Mouse (Mus musculus) adrenal gland, postnatal 36 days (tissue): ENCODE results near the gene Cdc5l. TPM values are rescaled to one million over a fixed set of nuclear protein-coding genes. Genes with fewer than 3 reads are reported as not detected.
"Not testable (repeated sequence)": the region's sequence is repeated elsewhere in the genome, so short reads cannot be mapped to it uniquely, and the experiment has no call there.

Source experiments
- DNase-seq, 2 experiments: peaks; one replicate each; pipeline ENCODE4 v3.0.0; 2021; ENCODE audit warnings: mixed read lengths in 1 of 2
- long read RNA-seq, 2 experiments: library from polyadenylated mRNA; stranded (forward); transcript quantifications; one replicate each; pipeline ENCODE4 v2.0.0; 2021; ENCODE audit warnings: borderline sequencing depth in 2 of 2
- total RNA-seq, 2 experiments: library from RNA; stranded (reverse); gene quantifications; 2 replicates each; pipeline ENCODE4 v1.2.3; 2021

Cdc5l gene
- total RNA-seq = 10 to 100 TPM; 41.3 to 46.8 TPM
- long read RNA-seq, experiment 1, transcript Cdc5l-201 (16 exons, 3,027 nt) = major isoform, 13 of 28 reads
- long read RNA-seq, experiment 1, partial matches to known transcripts = 13 of 28 reads
- long read RNA-seq, experiment 1, other reads (novel, unspliced or antisense) = 2 of 28 reads
- long read RNA-seq, experiment 2, transcript Cdc5l-201 (16 exons, 3,027 nt) = major isoform, 8 of 11 reads
- long read RNA-seq, experiment 2, partial matches to known transcripts = 3 of 11 reads
- long read RNA-seq, experiment 2, other reads (novel, unspliced or antisense) = 0 of 11 reads

DNA sequence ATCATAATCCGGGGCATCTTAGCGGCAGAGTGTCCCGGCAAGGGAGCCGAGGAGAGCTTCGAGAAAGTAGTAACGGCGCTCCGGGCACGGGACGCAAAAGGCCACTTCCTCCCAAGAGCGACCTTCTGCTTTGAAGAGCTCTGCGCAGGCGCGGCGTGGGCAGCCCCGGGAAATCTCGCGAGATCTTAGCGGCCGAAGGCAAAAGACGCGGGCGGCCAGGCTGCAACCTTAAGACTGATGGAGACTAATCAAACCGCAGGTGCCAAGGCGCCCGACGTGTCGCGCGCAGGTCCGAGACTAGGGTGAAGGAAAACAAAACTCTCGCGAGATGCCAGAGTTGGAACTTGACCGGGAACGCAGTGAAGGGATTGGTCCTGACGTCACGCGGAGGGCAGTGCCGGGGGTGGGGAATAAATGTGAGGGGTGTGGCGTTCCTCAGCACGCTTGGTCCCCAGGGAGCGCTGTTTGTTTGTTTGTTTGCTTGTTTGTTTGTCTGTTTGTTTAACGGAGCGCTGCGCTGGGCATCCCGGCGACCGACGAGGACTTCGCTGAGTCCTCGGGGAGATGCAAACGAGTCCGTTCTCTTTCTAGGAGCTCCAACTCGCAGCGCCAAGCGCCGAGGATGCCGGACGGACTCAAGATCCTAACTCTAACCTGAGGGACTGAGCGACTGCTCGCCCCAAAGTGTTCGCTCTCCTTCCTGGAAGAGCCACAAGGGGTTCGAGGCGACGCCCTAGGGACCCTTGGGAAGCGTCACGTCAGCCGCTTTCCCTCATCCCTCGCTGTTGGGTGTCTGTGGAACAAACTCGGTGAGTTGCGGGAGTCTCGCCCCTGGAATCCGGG lies at the start of gene Cdc5l:
Gene Cdc5l, minus strand, starts transcription at position 319 of the 843 bp plus-strand sequence.
- peak; percentile 96 for DNase-seq

DNA sequence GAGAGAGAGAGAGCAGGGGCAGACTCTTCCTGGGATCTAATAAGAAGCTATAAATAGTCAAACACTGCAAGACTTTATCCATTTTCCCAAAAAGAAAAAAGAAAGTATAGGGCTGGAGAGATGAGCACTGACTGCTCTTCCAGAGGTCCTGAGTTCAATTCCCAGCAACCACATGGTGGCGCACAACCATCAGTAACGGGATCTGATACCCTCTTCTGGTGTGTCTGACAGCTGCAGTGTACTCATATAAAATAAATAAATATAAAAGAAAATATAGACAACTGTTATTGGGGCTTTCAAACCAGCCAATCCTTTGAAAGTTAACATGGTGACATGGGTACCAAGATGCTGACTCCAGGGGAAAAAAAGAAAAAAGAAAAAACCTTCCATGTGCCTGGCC lies 46.9 kb upstream of the Cdc5l start:
- peak; percentile 34 to 37 for DNase-seq

DNA sequence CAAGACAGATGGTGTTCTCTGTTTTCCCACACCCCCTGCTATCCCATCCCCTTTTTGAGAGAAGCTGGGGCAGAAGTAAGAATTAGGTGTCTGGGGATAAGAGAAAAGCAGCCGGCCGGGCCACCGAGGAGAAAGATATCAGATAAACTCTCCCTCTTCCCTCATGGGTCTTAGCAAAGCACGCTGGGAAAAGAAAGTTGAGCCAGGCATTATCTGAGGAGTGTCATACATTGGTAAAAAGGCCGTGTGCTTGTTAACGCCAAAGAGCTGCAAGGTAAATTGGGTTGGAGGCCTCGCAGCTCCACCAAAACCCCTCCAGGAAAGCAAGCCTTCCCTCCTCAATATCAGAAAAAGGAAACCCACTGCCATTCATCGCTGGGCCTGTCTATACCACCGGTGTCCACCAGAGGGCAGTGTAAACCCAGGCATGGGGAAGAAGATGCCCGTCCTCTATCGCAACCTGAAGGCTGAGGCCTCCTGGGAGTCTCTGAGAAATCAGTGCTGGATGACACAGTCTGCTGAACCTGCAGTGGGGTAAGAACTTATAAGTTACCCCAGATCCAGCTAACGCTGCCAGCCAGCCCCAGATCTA lies 44.8 kb upstream of the Cdc5l start:
- DNase-seq = peak; percentile 82 to 83

DNA sequence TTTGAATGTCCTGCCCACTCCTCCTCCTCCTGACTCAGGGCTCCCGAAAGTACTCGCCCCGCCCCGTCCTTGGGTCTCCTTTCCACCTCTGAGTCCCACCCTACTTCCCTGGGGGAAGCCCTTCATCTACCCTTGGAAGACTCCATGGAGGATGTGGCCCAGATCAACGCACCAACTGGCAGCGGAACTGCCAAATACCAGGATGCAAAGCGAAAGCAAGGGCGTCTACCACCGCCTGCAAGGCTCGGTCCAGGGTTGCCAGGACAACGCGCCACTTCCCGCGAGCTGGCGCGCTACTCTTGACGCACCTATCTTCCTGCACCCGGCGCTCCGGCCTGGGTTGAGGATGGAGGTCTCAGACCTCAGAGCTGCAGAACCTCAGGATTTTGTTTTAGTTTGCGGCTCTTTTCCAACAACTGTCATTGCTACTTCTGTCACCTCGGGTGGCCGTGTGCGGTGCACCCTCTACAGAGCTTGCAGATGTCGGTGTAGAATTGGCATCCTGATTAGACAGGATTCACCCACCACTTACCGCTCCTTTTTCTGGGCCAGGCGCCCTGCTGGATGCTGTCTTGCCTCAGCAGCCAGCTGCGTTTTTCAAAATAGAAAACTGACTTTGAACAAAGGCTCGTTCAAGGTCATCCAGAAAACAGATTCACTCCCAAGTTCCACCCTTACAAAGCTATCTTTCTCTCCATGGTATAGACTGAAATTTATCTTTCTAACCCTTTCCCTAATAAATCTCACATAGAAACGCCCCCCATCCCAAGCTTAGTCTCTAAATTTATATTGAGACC lies 41.3 kb upstream of the Cdc5l start, which contains the start of gene Spats1:
Gene Spats1, minus strand, starts transcription at position 747 of the 797 bp plus-strand sequence.
- peak; percentile 73 to 83 for DNase-seq

DNA sequence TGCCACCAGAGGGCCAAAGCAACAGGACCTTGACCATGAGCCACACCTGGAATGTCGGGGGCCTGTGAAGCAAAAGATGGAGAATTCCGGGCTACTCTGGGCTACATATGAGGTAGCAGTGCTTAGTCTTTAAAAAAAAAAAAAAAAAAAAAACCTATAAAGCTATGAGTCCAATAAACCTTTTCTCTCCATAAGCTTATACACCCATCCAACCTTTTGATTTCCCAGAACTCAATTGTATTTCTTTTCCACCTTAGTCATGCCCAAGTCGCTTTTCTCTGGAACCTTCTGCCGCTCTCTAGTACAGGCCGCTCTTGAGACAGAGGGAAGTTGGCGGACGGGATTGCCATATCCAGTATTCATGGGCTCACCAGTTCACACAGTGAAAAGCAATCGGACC lies 40.6 kb upstream of the Cdc5l start:
- no peak for DNase-seq

DNA sequence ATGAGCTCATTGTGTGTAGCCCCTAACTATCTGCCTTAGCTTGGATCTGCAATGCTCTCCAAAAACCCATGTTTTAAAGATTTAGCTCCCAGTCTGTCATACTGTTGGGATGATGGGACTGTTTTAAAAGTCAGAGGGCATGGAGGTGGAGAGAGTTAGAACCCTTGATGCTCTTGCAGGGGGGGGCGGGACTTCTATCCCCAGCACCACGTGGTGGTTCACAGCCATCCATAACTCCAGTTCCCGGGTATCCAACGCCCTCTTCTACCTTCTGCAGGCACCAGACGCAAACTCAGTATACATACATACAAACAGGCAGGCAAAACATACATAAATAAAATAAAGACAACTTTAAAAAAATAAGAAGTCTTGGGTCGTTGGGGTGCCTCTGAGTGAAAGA lies 40.1 kb upstream of the Cdc5l start:
- DNase-seq = no peak

DNA sequence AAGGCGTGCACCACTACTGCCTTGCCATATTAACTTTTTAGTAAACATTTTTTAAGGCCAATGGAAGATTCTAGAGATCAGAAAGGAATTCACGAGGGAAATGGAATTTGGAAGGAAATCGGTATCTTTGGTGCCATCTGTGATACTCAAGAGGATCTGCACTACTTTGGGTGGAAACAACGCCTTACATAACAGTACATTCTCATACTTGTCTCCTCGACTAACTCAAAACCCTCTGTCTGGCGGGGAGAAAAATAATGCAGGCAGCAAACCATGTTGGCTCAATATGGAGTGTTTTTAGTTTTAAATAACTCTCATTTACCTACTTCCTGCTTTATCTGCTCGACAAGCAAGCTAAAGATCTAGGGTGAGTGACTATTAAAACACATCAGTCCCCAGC lies 37.2 kb upstream of the Cdc5l start:
- no peak for DNase-seq

DNA sequence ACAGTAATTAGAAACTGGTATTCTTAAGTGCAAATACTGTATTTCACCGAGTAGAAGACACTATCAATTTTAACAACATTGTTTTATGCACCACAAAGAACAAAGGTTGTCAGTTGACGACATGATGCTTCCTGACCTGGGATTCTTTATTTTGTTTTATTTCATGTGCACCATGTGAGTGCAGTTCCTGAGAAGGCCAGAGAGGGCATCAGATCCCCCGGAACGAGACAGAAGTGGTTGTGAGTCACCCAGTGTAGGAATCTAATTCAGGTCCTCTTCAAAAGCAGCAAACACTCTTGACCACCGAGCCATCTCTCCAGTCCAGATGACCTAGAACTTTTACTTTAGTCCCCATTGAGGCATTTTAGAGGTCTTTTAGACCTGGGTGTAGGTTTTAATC lies 34.8 kb upstream of the Cdc5l start:
- no peak for DNase-seq

DNA sequence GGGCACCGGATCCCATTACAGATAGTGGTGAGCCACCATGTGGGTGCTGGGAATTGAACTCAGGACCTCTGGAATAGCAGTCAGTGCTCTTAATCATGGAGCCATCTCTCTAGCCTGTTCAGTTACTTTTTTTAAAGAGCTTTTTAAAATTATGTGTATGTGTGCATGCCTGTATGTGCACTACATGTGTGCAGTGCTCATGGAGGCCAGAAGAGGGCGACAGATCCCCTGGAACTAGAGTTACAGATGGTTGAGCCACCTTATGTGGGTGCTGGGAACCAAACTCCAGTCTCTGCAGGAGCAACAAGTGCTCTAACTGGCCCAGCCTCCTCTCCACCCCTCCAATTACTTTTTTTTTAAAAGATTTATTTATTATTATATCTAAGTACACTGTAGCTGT lies 33.2 kb upstream of the Cdc5l start:
- DNase-seq = no peak

DNA sequence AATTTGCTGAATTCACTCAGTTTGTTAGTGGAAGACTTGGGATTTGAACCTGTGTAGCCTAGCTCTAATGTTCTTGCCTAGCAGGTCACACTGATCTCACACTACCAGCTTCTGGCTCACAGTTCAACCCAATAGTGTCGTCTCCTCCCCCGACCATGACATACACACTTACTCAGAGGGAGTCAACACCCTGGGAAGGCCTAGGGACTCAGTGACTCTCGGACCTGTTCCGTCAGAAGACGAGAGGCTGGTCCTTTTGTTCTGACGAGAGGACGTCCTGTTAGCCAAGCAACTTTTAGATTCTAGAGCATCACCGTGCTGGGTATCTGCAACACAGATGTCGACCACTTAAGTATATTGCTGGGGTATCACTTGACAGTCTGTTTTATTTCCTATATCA lies 30.7 kb upstream of the Cdc5l start:
- no peak for DNase-seq

DNA sequence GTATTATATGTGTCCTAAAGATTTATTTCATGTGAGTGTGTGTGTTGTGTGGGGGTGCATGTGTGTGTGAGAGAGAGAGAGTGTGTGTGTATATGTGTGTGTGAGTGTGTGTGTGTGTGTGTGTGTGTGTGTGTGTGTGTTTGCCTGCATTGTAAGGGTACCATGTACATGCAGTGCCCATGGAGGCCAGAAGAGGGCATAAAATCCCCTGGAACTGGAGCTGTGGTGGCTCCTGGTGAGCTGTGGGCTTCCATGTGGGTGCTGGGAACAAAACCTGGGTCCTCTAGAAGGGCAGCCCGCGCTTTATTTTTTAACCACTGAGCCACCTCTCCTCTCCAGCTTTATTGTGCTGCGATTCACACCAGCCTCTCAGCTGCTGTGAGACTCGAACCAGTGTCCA lies 29.0 kb upstream of the Cdc5l start:
- no peak for DNase-seq

DNA sequence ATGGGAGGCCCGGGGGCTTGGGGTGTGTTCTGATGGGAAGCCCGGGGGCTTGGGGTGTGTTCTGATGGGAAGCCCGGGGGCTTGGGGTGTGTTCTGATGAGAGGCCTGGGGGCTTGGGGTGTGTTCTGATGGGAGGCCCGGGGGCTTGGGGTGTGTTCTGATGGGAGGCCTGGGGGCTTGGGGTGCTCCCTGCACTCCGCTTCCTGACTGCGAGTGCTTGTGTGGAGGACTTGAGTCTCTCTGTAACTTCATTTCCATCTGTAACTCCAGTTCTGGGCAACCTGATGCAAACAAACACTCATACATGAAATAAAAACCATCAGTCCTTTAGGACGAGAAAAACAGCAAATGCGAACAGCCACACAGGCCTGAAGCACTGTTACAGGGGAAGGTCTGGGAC lies 25.5 kb upstream of the Cdc5l start:
- no peak for DNase-seq

DNA sequence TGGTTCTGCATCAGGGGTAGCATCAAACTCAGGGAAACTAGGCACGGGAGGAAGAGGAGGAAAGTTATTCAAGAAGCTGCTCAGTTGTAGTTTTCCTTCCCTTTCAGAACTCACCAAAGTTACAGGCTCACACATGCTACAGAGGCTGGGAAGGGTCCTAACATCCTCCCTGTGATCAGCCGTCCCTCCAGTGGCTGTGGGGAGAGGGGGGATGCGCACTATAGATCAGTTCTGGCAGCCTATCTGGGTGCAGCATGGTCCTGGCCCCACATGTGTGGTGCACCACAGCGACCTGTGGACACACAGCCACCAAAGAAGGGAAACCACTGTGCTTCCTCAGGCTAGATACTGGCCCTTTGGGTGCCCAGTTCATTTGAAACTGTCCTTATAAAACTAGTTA lies 25.0 kb upstream of the Cdc5l start:
- DNase-seq = no peak

DNA sequence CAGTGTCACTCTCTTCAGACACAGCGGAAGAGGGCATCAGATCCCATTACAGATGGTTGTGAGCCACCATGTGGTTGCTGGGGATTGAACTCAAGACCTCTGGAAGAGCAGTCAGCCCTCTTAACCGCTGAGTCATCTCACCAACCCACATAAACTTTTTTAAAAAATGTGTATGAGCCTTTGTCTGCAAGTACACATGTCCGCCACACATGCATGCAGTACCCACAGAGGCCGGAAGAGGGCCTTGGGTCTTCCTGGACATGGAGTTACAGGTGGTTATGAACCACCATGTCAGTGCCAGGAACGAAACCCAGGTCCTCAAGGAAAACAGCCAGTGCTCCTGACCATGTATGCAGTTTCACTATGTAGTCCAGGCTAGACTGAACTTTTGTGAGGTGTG lies 23.9 kb upstream of the Cdc5l start:
- no peak for DNase-seq

DNA sequence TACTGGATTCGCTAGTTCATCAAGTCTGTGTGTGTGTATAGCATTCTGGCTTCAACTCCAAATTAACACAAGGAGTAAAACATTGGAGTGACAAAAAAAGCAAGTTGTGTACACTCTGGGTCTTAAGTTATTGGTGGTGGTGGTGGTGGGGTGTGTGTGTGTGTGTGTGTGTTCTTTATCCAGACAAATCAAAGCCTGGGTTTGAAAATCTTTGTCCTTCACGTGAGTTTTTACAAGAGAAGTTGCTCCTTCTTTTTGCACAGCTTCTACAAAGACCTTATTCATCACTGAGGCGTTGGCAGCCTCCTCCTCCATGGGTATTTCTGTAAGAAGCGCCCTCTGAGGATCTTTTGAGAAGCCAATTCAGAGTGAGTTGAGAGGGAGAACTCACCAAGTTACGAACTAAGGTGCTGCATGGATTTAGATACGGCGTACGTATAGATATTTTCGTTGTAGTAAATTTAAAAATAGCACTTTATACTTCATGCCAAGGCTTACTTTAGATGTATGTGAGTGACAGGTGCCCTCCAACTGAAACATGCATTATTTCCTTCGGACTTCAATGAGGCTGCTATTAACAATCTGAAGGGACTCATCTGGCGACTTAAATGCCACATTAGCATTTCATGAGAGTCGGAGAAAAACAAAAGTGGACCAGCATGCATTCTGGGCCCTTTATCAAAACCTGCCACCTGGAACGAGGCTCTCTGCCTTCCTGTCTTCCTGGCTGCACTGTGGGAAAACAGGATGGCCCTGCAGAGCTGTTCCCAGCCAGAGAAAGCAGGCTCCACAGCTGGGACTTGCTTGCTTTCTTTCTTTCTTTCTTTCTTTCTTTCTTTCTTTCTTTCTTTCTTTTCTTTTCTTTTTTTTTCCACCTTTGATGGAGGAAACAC lies 23.0 kb upstream of the Cdc5l start:
- no peak for DNase-seq

DNA sequence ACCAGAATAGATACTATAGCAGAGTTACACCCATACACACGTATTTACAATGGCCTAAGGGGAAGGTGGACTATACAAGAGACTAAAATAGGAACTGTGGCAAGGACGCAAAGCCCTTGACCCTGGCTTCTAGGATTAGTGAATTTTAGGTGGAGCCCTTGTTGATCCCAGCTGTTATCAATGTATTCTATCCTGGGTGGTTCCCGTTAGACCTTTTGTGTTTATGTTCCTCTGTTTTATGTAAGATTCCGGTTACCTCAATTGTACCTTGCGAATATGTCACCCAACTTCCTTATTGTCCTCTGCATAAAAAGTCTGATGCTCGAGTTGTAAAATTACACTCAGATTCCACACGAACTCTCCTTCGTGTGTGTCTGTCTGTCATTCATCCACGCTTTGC lies 22.2 kb upstream of the Cdc5l start:
- DNase-seq = not testable (repeated sequence)

DNA sequence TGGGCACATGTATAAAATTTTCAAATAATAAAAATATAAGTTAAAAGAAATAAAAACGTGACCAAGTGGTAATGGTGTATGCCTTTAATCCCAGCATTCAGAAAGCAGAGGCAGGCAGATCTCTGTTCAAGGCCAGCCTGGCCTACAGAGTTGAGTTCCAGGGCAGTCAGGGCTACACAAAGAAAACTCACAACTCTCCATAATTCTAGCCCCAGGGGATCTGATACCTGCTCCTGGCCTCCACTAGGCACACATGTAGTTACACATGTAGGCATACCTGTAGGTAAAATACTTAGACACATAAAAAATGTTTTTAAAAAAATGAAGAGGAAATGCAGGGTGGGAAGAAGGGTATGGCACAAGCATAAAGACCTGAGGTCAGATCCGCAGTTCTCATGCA lies 21.3 kb upstream of the Cdc5l start:
- no peak for DNase-seq

DNA sequence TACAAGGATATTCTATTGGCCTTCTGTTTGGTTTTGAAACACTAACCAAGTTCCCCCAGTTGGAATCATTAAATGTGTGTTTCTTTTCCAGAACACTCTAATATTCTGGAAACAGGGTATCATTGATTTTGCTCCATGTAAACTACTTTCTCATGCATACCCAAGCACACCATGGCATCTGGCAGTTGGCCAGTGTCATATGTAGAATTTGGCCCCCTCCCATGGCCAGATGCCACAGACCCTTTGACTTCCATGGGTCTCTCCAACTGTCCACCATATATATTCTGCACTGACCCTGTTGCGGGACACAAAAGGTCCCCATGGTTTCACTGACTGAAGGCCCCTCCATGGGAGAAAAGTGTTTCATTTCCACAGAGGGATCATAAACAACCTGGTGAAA lies 18.7 kb upstream of the Cdc5l start:
- DNase-seq = no peak

DNA sequence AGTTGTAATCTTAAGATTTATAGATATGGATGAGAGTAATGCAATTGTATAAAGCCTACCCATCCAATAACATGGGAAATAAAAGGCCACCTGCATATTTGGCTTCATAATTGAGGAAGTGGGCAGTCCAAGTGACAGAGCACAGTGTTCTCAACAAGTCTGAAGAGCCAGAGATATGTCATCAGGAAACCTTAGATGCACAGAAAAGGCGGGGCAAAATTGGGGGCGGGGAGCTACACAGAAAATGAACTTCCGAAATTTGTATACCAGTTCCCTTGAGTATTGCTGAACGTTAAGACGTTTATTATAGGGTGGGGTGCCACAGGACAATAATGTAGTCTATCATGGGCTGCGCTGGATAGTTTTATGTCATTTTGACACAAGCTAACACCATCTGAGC lies 16.6 kb upstream of the Cdc5l start:
- no peak for DNase-seq

DNA sequence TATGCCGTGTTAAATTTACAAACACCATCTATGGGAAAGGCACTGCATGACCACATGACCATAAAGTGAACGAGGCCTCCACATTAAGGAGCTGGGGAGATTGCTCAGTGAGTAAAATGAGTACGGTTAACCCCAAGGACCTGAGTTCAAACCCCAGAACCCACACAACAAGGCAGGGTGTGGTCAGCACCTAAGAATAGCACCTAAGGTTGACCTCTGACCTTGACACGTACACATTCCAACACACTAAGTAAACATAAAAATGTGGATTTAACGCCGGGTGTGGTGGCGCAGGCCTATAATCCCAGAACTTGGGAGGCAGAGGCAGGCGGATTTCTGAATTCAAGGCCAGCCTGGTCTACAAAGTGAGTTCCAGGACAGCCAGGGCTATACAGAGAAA lies 16.0 kb upstream of the Cdc5l start:
- DNase-seq = no peak

DNA sequence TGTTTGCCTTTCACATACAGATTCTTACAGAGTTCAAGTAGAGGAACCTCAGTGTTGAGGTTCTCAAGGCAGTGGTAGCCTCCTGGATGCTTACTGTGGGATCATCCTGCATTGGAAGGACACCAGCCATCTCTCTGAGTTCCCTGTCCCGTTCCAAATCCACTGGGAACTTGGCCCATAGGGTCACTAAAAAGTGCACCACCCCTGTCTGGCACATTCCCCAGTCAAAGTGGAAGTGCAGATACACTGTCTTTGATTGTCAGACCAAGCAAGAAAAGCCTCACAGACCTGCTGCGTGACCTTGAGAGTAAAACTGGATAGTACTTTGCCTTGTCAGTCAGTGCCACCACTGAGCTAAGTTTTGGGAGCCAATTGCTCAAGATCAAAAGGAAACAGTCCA lies 13.5 kb upstream of the Cdc5l start:
- DNase-seq = peak; percentile 14 to 17
